Mouse (Mus musculus): ENCODE results near the gene Med13l.
A peak's percentile ranks its signal among the peaks of the same experiment; 100 is the strongest.

Gene Med13l

GRCm38 (mm10) chr5:118658256-118658837 lies 97.9 kb downstream of the Med13l start:
- DNase-seq (ENCODE audit: low spot score) = no peak

- peak; percentile 26 for DNase-seq (ENCODE audit: low spot score)
Observed at GRCm38 (mm10) chr5:118659713-118660112, 99.2 kb downstream of the Med13l start.

- no peak for DNase-seq (ENCODE audit: low spot score)
Observed at GRCm38 (mm10) chr5:118661751-118662150, 101.3 kb downstream of the Med13l start.

GRCm38 (mm10) chr5:118663999-118664398 lies 103.5 kb downstream of the Med13l start:
- peak; percentile 23 for DNase-seq (ENCODE audit: low spot score)

GRCm38 (mm10) chr5:118665023-118665422 lies 104.5 kb downstream of the Med13l start:
- DNase-seq (ENCODE audit: low spot score) = no peak

- DNase-seq (ENCODE audit: low spot score) = no peak
Observed at GRCm38 (mm10) chr5:118666437-118667207, 106.1 kb downstream of the Med13l start.

GRCm38 (mm10) chr5:118667863-118668262 lies 107.4 kb downstream of the Med13l start:
- DNase-seq (ENCODE audit: low spot score) = no peak

GRCm38 (mm10) chr5:118668931-118669330 lies 108.5 kb downstream of the Med13l start:
- no peak for DNase-seq (ENCODE audit: low spot score)

GRCm38 (mm10) chr5:118672111-118672510 lies 111.6 kb downstream of the Med13l start:
- DNase-seq (ENCODE audit: low spot score) = no peak

- no peak for DNase-seq (ENCODE audit: low spot score)
Observed at GRCm38 (mm10) chr5:118673859-118674258, 113.4 kb downstream of the Med13l start.

- no peak for DNase-seq (ENCODE audit: low spot score)
Observed at GRCm38 (mm10) chr5:118674321-118674720, 113.8 kb downstream of the Med13l start.

- no peak for DNase-seq (ENCODE audit: low spot score)
Observed at GRCm38 (mm10) chr5:118675697-118676096, 115.2 kb downstream of the Med13l start.

- no peak for DNase-seq (ENCODE audit: low spot score)
Observed at GRCm38 (mm10) chr5:118676151-118676918, 115.9 kb downstream of the Med13l start.

- no peak for DNase-seq (ENCODE audit: low spot score)
Observed at GRCm38 (mm10) chr5:118679283-118679835, 118.9 kb downstream of the Med13l start.

GRCm38 (mm10) chr5:118680853-118681252 lies 120.4 kb downstream of the Med13l start:
- no peak for DNase-seq (ENCODE audit: low spot score)

GRCm38 (mm10) chr5:118682007-118682406 lies 121.5 kb downstream of the Med13l start:
- no peak for DNase-seq (ENCODE audit: low spot score)

- no peak for DNase-seq (ENCODE audit: low spot score)
Observed at GRCm38 (mm10) chr5:118685145-118685544, 124.7 kb downstream of the Med13l start.

GRCm38 (mm10) chr5:118686021-118686420 lies 125.5 kb downstream of the Med13l start:
- DNase-seq (ENCODE audit: low spot score) = no peak

GRCm38 (mm10) chr5:118688886-118689835 lies 128.7 kb downstream of the Med13l start:
- no peak for DNase-seq (ENCODE audit: low spot score)

GRCm38 (mm10) chr5:118691025-118691709 lies 130.7 kb downstream of the Med13l start:
- DNase-seq (ENCODE audit: low spot score) = no peak

GRCm38 (mm10) chr5:118691710-118692040 lies 131.2 kb downstream of the Med13l start:
- no peak for DNase-seq (ENCODE audit: low spot score)
